Mouse (Mus musculus) G1E (cell line): ENCODE measurements at regions not wholly inside any gene's neighbourhood (a gene's known extent, or its start where the extent isn't known, plus 50 kb on each side); places are given as distances from the start of the nearest gene placed in this dataset.

ENCODE experiments used
- CTCF ChIP-seq: IDR thresholded peaks from 2 replicates; pipeline ENCODE4 v1.5.1; 2012; ENCODE audit warnings: low read depth, low read length, inconsistent platforms, mixed read lengths
- POLR2AphosphoS5 ChIP-seq: IDR thresholded peaks from 2 replicates; pipeline ENCODE4 v1.6.1; 2012; ENCODE audit warnings: low read depth, low read length, inconsistent platforms; ENCODE audit not compliant: insufficient replicate concordance
- TAL1 ChIP-seq: conservative IDR thresholded peaks from 2 replicates; pipeline ENCODE4 v1.6.1; 2012; ENCODE audit warnings: low read depth, low read length, inconsistent platforms, mixed read lengths

GRCm38 (mm10) chr2:159950369-159950768 lies 383.6 kb downstream of the Gm826 start:
- TF ChIP-seq CTCF (no peak), TAL1 (no peak), POLR2AphosphoS5 (no peak)
